Mouse (Mus musculus): ENCODE measurements around the gene Ppp1ca.

The Ppp1ca gene

DNA sequence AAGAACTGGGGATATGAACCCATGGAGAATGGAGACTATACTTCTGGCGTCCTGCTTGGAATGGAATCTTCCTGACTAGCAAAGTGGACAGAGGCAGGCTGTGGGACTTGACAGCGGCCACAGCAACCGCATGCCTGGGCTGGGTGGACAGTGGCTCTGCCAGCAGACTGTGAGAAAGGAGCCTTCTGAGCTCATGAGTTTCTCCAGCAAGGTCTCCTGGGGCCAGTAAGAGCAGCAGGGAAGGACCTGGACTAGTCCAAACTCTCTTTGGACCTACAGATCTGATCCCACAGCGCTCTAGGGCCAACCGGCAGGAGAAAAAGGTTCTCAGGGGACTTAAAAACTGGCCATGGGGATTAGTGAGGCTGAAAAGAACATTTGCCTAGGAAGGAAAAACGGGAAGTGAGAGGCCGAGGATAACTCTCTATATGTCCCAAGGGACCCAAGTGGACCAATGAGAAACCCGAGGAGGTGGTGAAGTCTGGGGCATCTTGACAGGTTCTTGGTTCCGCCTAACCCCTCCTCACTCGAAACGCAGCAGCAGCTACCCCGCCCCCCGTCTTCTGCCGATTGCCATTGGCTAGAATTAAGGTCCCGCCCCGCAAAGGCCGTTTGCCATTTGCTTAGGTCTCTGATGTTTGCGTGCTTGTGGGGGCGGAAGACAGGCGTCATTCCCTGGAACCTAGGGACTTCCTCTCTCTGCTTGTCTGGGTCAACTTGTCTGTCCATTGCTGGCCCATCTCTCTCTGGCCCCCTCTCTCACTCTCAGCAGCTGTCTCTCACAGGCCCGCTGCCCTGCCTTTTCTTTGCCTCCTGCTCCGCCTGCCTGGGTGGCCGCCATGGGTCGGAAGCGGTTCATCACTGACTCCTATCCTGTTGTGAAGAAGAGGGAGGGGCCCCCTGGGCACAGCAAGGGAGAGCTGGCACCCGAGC is 39.7 kb downstream of the Ppp1ca start, which contains the start of gene Pold4:
Pold4 (plus strand) TSS at position 647 of the 933 bp plus-strand sequence.
- peak; percentile 99 for DNase-seq (ENCODE audit: low read depth, low spot score)

DNA sequence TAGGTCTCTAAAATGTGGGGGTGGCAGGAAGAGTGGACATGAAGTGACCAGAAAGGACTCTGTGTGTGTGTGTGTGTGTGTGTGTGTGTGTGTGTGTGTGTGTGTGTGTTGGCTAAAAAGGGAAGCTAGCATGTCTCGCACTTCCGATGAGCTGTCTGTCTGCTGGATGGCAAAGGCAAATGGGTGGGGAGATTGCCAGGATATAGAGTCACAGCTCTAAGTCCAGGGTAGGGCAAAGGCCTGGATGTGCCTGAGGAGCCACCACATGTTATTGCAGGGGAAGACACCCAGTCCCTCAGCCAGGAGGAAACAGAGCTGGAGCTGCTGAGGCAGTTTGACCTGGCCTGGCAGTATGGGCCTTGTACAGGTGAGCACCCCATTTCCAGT is 40.3 kb downstream of the Ppp1ca start:
- DNase-seq (ENCODE audit: low read depth, low spot score) = peak; percentile 83

DNA sequence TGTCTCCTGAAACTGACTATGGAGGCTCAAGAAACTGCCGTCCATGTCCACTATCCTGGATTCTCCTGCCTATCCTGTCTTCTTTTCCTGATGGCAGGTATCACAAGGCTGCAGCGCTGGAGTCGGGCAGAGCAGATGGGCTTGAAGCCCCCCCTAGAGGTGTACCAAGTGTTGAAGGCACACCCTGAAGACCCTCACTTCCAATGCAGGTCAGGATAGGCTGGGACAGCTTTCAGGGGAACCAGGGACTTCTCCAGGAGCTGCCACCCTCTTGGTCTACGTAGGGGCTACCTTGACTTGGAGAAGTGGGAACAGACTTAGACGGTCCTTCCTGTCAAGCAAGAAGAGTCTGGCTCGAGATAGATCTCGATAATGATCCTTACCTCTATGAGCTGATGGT is 40.8 kb downstream of the Ppp1ca start:
- no peak for DNase-seq (ENCODE audit: low read depth, low spot score)

DNA sequence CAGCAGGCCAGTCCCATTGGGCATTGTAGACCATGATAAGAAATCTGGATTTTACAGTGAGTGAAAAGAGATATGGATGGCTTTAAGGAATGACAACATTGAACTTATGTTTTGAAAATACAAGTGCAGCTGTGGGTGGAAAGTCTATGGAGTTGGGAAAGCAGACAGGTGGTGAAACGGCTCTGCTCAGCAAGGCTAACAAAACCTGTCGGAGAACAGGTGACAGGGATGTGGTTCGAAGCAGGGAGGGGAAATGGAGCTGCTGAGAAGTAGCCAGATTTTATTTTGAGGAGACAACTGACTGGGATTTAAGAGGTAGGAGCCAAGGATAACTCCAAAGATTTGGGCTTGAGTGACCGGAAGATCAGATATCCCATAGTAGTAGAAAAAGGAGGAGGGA is 42.7 kb downstream of the Ppp1ca start:
- peak; percentile 44 for DNase-seq (ENCODE audit: low read depth, low spot score)

DNA sequence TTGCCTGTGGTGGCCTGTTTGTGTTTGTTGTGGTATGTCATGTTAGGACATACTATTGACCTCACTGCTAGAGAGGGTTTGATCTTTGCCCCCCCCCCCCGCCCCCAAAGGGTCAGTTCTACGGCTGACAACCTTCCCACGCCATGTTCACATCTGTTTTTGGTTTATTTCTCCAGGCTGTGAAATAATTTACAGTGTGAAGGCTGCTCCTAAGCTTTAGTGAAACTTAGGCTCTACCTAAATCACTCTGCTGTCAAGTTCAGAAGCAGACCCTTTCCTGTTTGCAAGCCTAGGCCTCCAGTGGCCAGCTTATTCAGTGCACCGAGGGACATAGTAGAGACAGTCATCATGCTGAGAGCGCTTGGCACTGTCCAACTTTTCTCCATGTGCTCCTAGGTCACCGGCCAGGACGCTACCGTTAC is 48.4 kb downstream of the Ppp1ca start:
- DNase-seq (ENCODE audit: low read depth, low spot score) = no peak

DNA sequence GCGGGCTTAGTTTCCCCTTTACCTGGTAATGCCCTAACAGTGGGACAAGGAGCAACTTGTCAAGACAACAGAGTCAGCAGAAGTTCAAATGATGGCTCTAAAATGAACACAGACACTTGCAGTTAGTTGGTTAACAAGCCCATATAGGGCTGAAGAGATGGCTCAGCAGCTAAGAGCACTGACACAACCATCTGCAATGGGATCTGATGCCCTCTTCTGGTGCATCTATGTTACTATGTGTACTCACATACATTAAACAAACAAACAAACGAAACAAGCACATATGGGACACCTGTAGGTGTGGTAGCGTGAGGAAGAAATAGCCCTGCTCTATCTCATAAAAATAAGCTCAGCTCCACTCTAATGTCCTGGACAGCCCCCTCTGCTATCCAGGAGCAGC is 50.6 kb downstream of the Ppp1ca start:
- DNase-seq (ENCODE audit: low read depth, low spot score) = no peak

DNA sequence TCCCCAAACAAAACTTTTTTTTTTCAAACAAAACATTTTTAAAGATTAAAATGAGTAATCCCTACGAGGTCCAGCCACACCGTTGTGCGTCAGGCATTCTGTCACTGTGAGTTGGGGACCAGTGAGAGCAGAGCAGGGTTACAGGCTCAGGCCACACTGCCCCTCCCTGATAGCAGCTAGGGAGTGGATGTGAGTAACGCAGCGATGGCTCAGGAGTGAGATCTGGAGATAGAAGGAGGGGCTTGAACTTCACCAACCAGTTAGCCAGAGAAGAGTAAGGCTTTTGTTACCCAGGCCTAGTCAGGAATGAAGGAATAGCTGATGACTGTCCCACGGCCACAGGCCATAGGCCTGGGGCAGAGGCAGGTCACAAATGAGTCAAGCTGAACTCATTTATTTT is 52.9 kb downstream of the Ppp1ca start:
- no peak for DNase-seq (ENCODE audit: low read depth, low spot score)

All from brain, adult 2 months (tissue).